Mouse (Mus musculus): ENCODE data around the gene Tead1.

Gene Tead1

GRCm38 (mm10) chr7:112679171-112679512 is at the start of gene Tead1:
Gene Tead1, plus strand, starts transcription at chr7:112679318.
- DNase-seq, result peak; percentile 17 to 19

GRCm38 (mm10) chr7:112634505-112635213 is 44.5 kb upstream of the Tead1 start:
- no peak for DNase-seq

GRCm38 (mm10) chr7:112635936-112636335 is 43.2 kb upstream of the Tead1 start:
- DNase-seq, result no peak

DNA sequence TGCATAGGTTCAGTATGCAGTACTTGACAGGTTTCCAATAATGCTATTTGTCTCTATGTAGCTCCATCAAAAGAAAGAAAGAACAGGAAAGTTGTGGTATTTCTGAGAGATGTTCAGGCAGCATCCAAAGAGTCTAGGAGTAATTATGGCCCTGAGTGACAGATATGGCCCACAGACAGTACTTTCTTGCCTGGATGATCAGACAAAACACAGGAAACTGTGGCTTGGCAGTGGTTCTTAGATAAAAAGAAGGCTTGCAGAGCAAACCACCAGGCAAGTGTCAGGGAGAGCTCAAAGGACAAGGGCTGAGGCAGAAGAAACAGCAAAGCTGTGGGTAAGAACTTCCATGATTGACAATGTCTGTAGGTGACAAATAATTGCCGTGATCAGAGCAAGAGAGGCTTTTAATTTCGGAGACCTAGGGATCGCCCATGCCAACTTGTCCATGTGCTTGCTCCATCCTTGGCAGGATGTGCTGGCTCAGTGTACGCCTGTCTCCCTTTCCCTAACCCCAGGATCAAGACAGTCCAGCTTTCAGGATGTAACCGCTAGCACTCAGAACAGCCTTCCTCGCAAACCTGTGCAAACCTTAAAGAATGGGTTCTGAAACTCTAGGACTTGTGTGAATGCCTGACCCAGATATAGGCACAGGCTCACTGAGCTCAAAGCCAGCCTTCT is 35.1 kb upstream of the Tead1 start:
- DNase-seq, result no peak

DNA sequence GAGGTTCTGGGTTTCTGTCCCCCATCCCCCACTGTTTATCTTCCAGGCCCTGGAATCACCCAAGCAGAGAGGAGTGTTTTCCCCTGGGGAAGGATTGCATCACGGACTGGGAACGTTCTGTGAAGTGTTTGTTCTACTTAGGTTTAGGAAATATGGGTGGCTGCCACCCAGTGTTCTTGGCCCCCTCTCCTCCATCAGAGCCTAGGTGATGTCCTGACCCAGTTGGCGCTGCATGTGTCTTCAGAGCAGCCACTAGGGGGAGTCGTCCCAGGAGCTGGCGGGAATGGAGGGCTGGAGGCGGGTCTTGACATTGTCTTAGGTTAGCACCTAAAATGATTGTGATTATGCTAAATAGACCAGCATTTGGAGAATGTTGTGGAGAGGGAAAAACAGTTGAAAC is 34.4 kb upstream of the Tead1 start:
- DNase-seq, result peak in 1 of 2 experiments; percentile 3

GRCm38 (mm10) chr7:112645724-112646123 is 33.4 kb upstream of the Tead1 start:
- DNase-seq, result no peak

- no peak for DNase-seq
Measured at GRCm38 (mm10) chr7:112647417-112647816, 31.7 kb upstream of the Tead1 start.

DNA sequence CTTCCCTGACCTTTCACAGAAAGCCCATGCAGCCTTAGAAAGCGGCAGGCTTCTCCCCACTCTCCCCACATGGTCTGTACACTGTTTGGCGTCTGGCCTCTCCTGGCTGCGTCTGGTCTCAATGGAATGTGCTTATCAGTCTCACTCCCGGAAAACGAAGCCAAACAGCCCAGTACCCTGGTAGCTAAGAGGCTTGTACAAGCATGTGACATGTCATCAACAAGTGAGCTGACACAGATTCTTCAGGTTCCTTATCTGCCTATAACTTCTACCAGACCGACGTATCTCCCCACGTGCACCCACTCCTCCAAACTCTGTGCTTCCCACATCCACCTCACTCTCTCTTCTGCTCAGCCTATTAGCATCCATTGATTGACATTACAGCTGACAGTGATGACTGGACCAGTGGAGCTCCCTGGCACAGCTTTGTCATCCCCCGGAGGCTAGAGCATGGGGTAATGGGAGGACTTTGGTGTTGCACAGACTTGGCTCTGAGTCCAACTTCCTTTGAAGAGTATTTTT is 22.9 kb upstream of the Tead1 start:
- DNase-seq, result no peak

DNA sequence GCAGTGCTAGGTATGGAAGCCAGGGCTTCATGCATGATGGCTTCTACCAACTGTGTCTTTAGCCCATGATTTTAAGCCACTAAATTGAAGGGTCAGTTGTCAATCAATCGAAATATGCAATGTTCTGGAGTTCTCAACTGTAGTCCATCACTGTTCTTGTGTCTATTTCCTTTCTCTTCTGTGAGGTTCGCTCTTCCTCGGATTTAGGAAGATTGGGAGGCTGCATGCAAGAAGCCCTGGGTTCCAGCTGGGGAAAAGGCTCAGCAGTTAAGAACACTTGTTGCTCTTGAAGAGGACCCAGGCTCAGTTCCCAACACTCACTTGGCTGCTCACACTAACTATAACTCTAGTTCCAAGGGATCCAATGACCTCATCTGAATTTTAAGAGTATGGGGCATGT is 20.2 kb upstream of the Tead1 start:
- DNase-seq, result no peak

DNA sequence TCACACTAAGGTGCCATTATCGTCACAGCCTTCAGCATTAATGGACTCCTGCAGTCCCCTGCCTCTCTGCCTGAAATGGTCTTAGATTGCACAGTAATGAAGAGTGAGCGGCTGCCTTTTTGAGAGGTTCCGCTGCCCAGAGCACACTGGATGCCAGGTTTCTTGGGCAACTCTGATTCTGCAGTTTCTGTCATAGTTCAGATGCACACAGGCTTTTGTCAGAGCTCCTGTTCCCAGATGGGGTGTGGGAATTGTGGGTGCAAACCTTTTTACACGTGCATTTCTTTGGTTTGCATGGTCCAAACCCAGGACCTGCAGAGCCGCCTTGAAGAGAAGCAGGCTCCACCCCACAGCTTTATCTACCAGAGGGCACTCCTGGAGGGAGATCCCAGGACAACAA is 19.3 kb upstream of the Tead1 start:
- no peak for DNase-seq

DNA sequence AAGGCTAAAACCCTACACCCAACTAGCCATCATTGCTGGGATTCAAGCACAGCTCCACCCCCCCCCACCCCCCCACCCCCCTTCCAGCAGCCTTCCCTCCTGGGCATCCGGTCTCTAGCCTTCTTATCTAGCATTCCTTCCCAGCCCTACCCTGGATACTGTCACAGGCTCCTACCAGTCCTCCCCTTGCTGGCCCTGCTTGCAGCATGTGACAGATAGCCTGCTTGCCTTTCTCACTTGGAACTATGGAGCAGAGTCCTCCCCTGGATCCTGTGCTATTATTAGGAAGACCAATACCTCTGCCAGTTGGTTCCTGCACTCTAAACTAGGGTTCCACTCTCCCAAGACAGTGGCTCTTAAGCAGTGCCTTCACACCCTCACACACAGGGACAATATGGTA is 18.8 kb upstream of the Tead1 start:
- DNase-seq, result no peak

DNA sequence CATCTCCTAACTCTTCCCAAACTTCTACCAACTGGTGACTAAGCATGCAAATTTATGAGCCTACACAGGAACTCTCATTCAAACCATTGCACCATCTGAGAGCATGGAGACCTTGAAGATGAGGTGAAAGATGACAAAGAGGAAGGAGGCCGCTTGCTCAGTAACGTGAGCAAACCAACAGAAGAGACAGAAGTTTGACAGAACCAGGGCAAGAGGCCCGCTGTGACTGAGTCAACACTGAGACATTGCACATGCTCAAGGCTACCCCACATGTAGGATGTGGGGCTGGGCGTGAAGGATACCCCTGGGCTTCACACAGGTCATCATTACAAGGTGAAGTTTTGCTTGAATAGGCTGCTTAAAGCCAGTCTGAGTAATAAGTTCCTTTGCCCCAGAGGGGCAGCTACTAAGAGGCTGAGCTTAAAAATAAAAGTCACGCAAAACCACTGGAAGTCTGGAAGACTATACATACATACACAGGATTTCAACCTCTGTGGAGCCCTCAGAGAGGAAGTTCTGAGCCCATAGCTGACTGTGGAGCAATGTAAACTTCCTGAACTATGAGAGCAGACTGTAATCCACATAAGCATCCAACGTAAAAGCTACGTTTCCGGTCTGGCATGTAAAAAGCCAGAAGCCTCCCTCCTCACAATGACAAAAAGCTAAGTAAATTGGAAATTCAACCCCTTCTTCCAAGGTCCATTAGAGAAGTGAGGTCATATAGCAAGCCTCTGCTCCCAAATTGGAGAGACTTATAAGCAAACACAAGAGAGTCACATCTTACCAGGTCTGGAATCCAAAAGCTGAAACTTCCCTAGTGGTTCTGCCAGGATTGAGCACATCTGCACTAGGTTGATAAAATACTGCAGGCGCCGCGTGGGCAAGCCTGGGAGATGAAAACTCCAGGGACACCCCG is 16.5 kb upstream of the Tead1 start:
- DNase-seq, result no peak

DNA sequence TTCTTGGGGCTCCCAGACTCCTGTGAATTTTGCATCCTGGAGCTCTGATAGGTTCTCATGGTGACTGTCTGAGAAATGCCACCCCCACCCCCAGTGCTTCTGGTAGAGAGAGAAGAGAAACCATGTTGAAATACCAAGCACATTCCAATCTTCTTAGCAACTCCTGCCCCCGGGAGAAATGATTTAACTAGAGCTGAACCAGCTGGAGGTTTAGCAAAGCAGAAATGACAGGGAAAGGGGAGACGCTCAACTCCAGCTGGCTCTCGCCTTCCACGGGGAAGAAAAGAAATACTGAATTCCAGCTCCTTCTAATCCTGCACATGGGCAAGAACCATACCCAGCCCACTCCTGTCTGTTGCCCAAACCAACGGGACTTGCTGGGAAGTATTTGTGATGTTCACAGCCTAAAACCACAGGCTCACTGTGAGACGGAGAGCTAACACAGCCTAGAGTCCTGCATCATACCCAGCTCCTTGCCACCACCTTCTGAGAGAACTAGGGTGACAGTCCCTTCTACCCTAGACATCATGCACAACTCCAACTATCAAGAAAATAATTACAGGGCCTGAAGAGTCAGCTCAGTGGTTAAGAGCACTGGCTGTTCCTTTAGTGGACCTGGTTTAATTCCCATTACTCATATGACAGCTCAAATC is 15.7 kb upstream of the Tead1 start:
- DNase-seq, result no peak

DNA sequence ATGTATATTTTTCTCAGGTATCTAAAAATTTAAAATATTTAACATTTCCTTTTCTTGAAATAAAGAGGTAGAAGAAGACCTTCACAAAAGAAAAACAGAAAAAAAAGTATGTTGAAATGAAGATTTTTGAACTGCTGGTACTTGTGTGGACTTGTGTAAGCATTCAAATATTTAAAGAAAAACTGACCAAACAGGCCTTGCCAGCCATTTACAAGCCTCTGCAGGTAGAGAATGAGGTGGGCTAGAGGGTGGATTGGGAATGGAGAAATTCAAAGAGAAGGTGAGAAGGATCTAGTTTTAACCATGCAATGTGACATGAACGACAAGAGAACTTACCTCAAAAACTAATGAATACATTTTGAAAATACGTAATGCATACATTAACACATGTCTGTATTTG is 9.1 kb upstream of the Tead1 start:
- DNase-seq, result no peak

GRCm38 (mm10) chr7:112678418-112679170 is 524 bp upstream of the Tead1 start:
- DNase-seq, result no peak

DNA sequence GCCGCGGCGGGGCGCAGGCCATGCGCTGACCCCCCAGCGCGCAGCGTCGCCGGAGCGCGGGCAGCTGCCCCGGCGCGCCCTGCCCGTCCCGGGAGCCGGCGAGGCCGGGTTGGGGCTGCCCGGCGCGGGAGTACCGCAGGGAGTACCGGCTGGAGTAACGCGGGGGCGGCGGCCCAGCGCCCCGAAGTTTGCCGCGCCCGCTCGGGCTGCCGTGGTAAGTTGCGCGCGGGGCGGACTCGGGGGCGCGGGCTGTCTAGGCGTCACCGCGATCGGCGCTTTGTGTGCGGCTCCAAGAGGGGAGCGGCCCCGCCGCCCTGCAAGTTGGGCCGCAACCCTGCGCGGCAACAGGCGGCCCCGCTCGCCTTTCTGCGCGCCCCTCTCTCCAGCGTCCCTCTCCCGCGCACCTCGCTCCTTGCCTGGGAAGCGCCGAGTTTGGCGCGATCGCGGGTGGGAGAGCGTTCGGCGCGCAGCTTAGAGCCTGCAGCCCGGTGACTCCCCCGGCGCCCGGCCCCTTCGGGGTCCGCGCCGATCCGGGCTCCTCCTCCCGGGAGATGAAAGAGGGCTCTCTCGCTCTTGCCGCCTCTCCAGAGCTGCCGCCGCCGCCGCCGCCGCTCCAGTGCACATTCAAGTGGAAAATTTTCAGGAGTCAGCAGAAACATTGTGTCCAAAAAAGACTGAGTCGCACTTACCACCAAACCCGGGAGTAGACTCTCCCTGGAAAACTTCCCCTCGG is 561 bp downstream of the Tead1 start:
- no peak for DNase-seq

GRCm38 (mm10) chr7:112680498-112681251 is 1.6 kb downstream of the Tead1 start:
- no peak for DNase-seq

DNA sequence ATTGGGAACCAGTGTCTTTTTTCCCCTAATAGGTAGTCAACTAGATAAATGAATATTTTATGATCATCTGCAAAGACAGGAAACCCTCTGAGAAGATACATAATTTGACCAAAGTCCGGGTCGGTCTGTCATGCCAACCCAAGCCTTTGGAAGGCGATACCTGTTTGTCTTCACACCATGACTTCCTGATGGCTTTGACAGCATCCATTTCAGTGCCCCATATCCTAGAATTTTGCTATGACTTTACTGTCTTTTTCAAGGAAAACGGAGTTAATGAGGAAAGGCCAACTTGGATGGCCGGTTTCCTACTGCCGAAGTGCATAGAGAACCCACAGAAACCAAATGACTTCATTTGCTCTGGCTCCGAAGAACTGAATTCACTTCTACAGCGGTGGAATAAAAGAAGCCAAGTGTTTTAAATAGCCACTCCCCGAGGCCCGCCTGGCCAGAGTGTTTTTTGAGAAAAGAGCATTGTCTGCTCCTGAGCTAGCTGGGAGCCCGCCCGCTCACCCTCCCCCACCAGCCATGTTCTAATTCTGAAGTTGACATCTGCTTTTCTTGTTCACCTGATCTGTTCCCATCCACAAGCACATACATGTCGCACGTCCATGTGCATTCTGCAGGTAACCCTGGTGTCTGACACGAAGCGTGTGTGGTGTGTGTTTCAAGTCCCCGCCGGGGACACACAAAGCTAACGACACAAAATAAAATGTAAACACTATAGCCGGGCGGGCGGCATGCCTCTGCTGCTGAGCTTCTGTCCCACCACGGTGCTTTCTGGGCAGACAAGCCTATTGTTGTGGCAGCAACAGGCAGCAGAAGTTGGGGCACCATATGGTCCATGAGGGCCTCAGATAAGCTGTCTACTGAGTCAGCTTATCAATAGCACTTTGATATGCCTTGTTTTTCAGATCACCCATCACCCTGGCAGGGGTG is 5.8 kb downstream of the Tead1 start:
- DNase-seq, result no peak

DNA sequence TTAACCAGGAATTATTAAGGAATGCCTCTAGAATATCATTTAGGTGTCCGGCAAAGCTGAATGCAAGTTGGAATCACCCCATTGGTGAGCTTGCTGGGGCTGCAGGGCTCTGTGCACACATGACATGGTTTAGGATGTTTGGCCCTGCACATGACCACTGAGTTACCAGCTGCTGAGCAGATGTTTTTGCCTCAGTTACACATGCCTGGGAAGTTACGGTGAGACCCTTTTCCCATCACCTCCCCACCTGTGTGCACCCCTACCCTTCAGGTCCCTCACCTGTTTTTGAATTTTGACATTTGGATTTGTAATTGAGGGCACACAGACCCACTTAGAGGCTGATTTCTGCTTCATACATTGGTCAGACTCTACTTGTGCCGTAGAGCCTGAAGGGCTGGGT is 6.9 kb downstream of the Tead1 start:
- DNase-seq, result no peak
